Comparison of ENCODE assay signal across 8 mouse cellular contexts in genomic region chr10:84060492-84061218, GRCm38 (mm10).
A peak's percentile ranks its signal among the peaks of the same experiment; 100 is the strongest.
DNase-seq lines count a peak whose midpoint lies in the region; ATAC-seq and TF ChIP-seq lines count a peak whose summit lies in the region.

No protein-coding gene starts in this region.

- no peak overlapping the region for H3K27ac ChIP-seq in intestine, embryonic 14.5 days (ENCODE audit: low read depth)
- no peak overlapping the region for H3K27ac ChIP-seq in intestine, postnatal 0 days (ENCODE audit: low read depth, low read length)
- peak overlapping the region; percentile 75 for H3K27ac ChIP-seq in embryonic facial prominence, embryonic 15.5 days (replicated peaks)

- no peaks in the 10 kb centered on the region for H3K27me3 ChIP-seq in intestine, embryonic 14.5 days (replicated peaks; ENCODE audit: control insufficient read depth, insufficient read depth, low read length)
- H3K27me3 ChIP-seq in intestine, postnatal 0 days (replicated peaks; ENCODE audit: control insufficient read depth, insufficient read depth, low read length): no peaks in the 10 kb centered on the region
- no peaks in the 10 kb centered on the region for H3K27me3 ChIP-seq in embryonic facial prominence, embryonic 15.5 days

- 0 out of 2 replicates have a peak overlapping the region, but pooled peaks have one; percentile 8 for H3K4me2 ChIP-seq in intestine, embryonic 14.5 days (ENCODE audit: low read length)
- H3K4me2 ChIP-seq in intestine, postnatal 0 days (replicated peaks; ENCODE audit: low read depth): no peak overlapping the region
- H3K4me2 ChIP-seq in embryonic facial prominence, embryonic 15.5 days (replicated peaks): peak overlapping the region; percentile 19

- DNase-seq in intestine, embryonic 14.5 days (ENCODE audit: low spot score): no peak
- DNase-seq in heart, adult 9 months (ENCODE audit: low spot score in 2 of 2): peak; percentile 93
- DNase-seq in kidney, adult 9 months: peak; percentile 86
- peak; percentile 73 to 79 for DNase-seq in left cerebral cortex, postnatal 36 days (ENCODE audit: low spot score in 2 of 2)
- peak; percentile 19 for DNase-seq in mesoderm, embryonic 11.5 days (ENCODE audit: low read depth, low spot score)
- DNase-seq in spleen, postnatal 36 days (ENCODE audit: low spot score in 2 of 2): peak; percentile 25 to 31

- intact Hi-C loops in left cerebral cortex, postnatal 36 days (cut with DNase I): no loop called here

- TF ChIP-seq CTCF in intestine, postnatal 0 days (IDR thresholded peaks at IDR 0.05; ENCODE audit: low read depth): no peak

- H3K36me3 ChIP-seq in intestine, embryonic 14.5 days (ENCODE audit: control insufficient read depth, insufficient read depth, low read length): no peaks in the 10 kb centered on the region
- no peaks in the 10 kb centered on the region for H3K36me3 ChIP-seq in intestine, postnatal 0 days (ENCODE audit: control insufficient read depth, insufficient read depth)
- H3K36me3 ChIP-seq in embryonic facial prominence, embryonic 15.5 days: no peaks in the 10 kb centered on the region

- H3K4me1 ChIP-seq in intestine, embryonic 14.5 days (replicated peaks; ENCODE audit: control insufficient read depth, insufficient read depth, low read length): peaks cover 5% of the 10 kb centered on the region
- H3K4me1 ChIP-seq in intestine, postnatal 0 days (replicated peaks; ENCODE audit: control insufficient read depth, insufficient read depth, low read length): no peaks in the 10 kb centered on the region; the same call in 1 of the 2 replicates
- H3K4me1 ChIP-seq in embryonic facial prominence, embryonic 15.5 days: peaks cover 28% of the 10 kb centered on the region

- ATAC-seq in intestine, embryonic 14.5 days (replicated peaks; ENCODE audit: low FRiP score, low TSS enrichment, low read depth): no peak
- no peak for ATAC-seq in intestine, postnatal 0 days
- peak; percentile 78; the same call in 1 of the 2 replicates for ATAC-seq in embryonic facial prominence, embryonic 15.5 days (ENCODE audit: insufficient number of reproducible peaks, low FRiP score, low TSS enrichment, low read depth)

- no peaks in the 10 kb centered on the region for H3K9me3 ChIP-seq in intestine, embryonic 14.5 days (ENCODE audit: control insufficient read depth, low read length)
- H3K9me3 ChIP-seq in intestine, postnatal 0 days (ENCODE audit: control insufficient read depth): no peaks in the 10 kb centered on the region
- no peaks in the 10 kb centered on the region for H3K9me3 ChIP-seq in embryonic facial prominence, embryonic 15.5 days (replicated peaks)

- no peak overlapping the region for H3K4me3 ChIP-seq in intestine, embryonic 14.5 days (ENCODE audit: low read depth, low read length)
- no peak overlapping the region for H3K4me3 ChIP-seq in intestine, postnatal 0 days (ENCODE audit: low read depth, low read length)
- H3K4me3 ChIP-seq in embryonic facial prominence, embryonic 15.5 days (replicated peaks): no peak overlapping the region

- 27% methylated on average over 7 of the region's 7 CpGs for WGBS in intestine, embryonic 14.5 days
- WGBS in intestine, postnatal 0 days: 39% methylated on average over 7 of the region's 7 CpGs
- 17% methylated on average over 7 of the region's 7 CpGs for WGBS in embryonic facial prominence, embryonic 15.5 days

- H3K9ac ChIP-seq in intestine, embryonic 14.5 days (ENCODE audit: low read length): no peak overlapping the region
- no peak overlapping the region for H3K9ac ChIP-seq in intestine, postnatal 0 days (ENCODE audit: low read depth, low read length)
- H3K9ac ChIP-seq in embryonic facial prominence, embryonic 15.5 days: no peak overlapping the region
